Mouse (Mus musculus) liver, adult (tissue): ENCODE measurements around the gene Micall2.
A peak's percentile ranks its signal among the peaks of the same experiment; 100 is the strongest.

ENCODE experiments used
- GATA4 ChIP-seq: IDR thresholded peaks from 2 replicates; pipeline ENCODE4 v1.6.1; 2014; ENCODE audit warnings: mild to moderate bottlenecking, low read length; ENCODE audit not compliant: insufficient replicate concordance

Micall2 gene

DNA sequence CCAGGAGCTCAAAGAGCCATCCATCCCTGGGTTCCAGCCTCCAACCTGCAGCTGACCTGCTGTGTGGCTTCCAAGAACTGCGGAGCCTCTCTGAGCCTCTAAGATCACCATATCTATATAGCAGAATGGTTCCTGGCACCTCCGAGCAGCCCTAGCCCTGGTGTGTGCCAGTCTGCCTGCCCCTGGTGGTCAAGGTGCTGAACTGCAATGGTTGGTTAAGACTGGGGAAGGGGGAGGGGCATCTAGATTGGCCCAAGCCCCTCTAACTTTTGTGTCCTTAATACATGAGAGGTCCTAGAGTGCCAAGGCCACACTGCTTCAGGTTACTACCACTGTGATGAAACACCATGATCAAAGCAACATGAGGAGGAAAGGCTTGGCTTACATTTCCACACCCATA lies 33.2 kb downstream of the Micall2 start:
- no peak for TF ChIP-seq GATA4

DNA sequence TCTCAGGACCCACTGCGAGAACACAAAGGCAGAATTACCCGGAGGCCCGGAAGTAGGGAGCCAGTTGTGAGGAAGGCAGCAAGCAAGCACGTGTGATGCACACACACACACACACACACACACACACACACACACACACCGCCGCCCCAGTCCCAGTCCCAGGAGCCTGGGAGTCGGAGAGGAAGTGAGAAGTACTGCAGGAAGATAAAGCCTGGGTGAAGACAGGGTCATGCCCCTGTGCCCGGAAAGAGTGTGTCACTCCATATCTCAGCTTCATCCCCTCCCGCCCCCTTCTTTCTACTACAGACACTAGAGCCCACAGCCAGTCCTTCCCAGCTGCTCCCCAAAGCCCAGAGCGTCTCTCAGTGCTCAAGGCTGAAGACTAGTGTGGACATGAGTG lies 33.9 kb downstream of the Micall2 start:
- peak; percentile 95 for TF ChIP-seq GATA4

DNA sequence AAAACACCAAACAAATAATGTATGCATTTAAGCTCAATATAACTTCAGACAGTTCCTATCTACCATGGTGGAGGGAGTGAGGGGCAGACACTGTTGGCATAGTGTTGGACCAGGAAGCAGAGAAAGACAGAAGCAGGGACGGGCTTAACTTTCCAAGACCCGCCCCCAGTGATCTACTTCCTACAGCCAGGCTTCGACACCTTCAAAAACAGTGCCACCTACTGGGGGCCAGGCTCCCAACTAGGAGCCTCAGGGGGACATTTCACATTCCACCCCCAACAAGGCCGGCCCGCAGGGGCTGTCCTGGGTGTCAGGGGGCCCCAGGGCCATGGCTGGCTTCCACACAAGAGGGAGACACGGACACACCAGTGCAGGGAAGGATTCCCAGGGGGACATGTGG lies 39.2 kb downstream of the Micall2 start:
- TF ChIP-seq GATA4: no peak

DNA sequence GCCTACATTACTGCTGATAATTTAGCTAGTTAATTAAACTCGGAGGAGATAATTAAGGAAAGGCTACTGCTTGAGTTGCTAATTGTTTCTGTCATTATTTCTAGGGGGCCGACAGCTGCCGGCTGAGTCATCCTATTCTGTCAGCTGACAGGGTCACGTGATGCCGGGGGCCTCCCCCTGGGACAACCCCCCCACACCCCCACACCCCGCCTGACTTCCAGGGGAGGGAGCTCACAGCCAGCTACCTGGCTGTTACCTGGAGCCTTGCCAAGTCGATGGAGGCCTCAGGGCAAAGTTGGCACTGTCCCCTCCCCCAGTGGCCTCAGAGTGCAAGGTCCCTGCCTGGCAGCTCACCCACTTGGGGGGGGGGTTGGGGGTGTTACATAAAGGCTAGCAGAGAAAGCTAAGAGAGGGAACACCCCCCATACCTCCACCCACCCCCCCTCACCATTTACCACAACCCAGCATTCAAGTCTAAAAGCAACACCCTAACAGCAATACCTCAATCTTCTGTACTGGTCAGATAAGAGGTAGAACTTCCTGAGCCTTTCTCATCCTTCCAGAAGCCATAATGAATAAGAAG lies 41.1 kb downstream of the Micall2 start:
- TF ChIP-seq GATA4: no peak

DNA sequence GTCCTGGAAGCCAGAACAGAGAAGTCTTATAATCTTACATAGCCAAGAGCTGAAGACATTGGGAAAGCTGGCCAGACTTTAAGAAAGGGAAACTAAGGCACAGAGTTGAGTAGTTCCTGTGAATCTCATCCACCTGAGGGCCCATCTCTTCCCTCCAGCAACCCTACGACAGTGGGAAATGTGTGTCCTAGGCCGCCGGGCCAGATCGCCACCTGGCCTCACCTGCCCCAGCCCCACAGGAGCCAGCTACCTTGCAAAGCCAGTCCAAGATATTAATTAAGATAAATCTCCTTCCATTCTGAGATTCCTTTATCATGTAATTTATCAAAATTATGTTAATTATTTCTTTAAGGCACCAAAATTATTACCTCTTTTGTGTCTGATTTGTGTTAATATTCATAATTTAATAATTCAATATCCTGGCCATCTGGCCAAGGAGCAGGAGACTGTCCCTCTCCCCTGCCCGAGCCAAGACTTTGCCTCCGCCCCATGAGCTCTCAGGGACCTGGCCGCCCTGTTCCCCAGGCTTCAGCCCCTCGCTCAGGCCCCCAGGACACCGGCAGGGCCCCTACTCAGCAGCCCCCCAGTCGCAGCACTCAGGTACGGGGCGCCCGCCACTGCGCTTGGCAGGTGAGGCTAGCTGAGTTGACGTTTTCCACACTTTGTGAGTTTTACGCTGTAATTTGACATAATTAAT lies 41.7 kb downstream of the Micall2 start:
- TF ChIP-seq GATA4: no peak

DNA sequence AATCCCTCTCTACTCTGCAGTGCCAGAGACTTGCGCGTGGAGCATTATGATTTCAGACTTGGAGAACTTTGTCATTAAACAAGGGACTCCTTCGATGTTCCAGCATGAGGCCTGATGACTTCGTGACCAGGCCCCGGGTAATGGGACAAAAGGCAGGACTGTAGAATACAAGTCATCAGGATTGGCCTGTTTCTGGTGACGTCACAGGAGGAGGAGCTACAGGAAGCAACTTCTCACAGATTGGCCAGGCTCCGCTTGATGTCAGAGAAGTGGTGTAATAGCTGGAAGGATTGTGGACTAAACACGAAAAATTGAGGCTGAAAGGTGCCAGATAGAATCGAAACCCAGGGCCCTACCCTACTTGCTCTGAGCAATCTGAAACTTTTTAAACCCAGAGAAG lies 45.3 kb downstream of the Micall2 start:
- TF ChIP-seq GATA4: no peak

DNA sequence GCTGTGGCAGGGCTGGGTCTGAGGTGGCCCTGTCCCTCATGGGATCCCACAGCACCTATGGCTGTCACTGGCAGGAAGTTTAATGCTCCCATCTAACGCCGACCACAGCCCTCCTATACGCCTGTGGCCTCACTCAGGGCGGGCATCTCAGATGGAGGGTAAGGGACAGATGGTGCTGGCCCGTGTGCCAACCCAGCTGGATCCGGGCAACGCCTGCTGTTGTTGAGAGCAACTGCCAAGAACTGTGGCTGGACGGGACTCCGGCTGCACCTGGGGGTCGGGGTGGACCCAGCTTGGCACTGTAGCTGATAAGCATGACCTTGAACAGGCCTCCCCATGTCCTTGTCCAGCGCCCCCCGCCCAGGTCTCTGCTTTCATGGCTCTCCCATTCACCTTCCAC lies 47.8 kb downstream of the Micall2 start:
- no peak for TF ChIP-seq GATA4

DNA sequence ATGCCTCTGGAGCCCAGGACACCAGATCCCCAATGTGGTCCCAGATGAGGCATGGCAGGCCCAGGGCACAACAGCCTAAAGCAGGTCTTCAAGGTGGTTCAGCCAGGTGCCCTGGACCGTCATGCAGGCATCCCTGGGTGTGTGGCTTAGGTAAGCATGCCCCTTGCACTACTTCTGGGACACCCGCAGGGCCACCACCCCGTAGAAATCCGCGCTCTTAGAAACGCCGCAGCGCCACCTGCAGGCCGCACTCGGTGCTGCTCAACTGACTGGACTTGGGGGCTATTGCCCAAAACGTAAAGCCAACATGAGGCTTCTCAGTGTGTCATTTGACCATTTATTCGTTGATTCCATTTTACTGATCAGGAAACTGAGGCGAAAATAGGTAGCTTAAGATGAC lies 48.5 kb downstream of the Micall2 start:
- TF ChIP-seq GATA4: no peak

DNA sequence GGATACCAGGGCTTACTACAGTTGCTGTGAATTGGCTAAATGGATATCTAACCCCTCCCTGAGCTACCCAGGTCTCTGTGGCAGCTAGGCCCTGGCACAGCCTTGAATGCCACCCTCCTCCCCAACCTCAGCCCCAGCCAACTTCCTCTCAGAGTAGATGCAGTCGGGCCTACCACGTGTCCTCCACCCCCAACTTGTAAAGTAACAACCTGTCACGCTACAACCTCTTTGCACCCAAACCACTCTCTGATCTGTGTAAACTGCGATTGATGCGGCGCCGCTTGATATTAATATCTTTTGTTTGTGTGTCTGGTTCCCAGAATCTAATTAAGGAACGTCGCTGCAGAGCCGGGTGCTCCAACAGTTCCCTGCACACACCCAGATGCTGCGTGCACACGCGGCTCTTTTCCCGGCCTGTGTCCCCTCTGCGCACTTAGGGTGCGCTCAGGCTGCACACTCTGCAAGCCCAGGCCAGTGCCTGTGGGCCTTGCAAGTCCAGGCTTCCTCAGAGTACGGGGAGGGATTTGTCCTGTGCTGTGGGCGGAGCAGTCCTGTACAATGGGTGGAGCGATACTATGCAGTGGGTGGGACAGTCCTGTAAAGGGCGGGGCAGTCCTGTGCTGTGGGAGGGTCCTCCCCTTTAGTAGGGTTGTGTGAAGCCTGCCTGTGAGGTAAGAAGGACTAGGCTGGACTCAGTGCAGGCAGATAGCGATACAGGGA lies 49.4 kb downstream of the Micall2 start:
- TF ChIP-seq GATA4: no peak

DNA sequence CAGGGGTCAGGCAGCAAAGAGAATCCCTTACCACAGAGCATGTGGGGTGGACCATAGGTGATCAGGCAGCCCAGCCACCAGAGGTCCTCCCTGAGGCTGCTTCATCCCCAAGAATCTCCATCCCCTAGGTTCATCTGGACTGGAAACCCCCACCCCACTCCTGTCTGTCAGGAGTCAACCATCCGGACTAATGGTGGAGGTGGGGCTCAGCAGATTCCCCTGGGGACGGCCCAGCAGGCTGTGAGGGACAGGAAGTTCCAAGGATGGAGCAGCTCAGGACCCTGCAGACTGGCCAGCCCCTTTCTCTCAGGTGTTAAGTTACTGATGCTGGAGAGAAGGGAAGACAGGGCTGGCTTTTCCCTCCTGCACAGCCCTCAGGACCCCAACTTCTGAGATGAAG lies 52.9 kb downstream of the Micall2 start:
- TF ChIP-seq GATA4: no peak

DNA sequence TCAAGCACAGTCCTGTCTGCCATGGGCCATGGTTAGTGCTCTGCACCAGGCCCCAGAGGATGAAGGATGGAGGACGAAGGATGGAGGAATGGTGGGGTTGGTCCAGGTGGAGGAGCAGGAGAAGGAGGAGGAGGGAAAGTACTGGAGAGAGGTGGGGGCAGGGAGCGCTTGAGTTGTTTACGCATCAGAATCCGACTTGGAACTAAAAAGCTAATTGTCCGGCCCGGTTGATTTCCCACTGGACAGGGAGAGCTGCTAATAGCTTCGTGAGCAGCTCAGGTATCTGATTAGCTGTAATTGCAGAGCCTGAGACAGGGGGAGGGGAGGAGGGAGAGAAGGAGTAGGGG lies 53.5 kb downstream of the Micall2 start:
- no peak for TF ChIP-seq GATA4

DNA sequence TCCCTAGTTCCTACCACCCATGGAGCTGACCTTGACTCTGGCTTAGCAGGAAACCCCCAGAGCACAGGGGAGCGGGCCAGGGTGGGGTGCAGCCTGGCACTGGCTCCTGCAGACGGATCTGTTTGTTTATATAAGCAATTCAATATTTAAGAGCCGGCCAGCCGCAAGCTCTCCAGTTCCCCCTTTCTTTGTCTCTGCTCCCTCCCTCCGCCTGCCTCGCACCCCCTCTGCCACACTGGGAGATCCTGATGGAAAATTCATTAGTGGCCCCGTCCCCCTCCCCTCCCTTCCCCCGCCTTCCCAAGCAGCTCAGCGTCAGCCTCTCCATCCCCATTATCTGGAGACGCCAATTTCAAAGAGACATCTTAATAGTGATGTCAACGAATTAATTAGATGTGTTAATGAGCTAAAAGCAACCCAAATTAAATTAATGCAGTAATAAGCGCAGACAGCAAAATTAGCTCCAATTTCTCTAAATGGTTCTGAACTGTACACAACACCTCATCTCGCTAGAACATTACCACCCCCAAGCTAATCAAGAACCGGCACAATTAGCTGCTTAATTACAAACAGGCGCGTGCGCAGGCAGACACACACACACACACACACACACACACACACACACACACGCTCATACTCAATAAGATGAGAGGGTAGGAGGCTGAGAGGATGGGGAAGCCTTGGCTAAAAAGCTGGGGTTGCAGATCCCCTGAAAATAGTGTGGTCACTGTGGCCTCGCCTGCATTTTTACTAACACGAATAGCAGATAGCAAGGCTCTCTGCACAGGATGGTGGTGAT lies 54.1 kb downstream of the Micall2 start:
- no peak for TF ChIP-seq GATA4

DNA sequence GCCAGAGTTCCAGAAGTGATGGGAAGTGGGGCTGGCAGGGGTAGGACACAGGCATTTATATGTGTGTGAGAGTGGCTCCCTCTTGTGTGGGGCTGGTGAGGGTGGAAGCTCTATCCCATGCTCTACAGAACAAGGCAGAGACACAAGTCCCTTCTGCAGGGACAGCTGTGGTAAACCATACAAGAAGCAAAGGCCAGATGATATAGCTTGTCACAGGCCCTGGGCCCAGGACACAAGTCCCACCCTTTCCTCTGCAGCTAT lies 60.5 kb downstream of the Micall2 start:
- no peak for TF ChIP-seq GATA4

DNA sequence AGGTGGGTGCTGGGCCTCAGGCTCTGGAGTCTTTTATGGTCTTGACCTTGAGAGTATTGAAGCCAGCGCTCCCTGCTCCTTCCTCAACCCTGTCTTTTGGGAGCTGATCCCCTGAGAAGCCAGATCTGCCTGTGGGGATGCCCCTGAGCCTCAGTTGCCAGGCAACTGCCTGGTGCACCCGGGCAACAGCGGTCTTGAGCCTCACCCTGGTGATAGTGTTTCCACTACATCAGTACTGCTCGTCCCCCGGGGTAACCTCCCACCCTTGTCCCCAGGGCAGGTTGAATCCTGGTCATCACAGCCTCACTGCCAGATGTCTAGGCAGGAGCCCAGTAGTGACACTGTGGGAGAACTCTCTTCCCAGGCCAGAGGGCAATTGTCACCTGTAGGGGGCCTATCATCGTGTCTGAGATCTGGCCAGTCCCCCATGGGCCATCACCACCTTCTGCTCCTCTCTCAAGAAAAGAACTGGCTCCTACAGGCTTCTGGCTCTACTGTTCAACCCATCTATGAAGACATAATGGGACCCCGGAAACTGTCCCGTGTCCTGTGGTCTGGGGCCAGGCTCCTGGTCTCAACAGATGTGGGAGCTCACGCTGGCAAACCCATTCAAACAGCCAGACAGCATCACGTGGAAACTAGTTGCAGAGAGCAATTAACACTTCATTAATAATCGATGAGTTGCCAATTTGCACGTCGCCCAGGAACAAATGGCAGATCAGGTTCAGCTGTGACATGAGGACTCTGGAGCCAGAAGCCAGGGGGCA lies 61.0 kb downstream of the Micall2 start:
- TF ChIP-seq GATA4: no peak

DNA sequence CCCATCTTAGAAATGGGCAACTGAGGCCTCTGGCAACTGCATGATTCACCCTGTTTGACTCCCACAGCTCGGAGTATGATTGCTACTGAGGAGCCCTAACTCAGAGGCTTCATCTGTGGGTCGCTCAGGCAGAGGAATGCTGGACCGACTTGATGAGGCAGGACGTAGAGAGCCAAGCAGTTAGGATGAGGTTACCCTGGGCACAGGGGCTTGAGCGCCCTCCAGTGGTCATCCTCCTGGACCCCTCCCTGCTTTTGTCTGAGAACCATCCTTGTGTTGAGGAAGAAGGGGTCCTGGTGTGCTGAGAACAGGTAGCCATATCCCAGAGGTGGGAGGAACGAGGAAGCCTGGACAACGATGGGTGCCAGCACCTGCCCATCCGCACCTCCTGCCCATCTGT lies 66.8 kb downstream of the Micall2 start:
- no peak for TF ChIP-seq GATA4

DNA sequence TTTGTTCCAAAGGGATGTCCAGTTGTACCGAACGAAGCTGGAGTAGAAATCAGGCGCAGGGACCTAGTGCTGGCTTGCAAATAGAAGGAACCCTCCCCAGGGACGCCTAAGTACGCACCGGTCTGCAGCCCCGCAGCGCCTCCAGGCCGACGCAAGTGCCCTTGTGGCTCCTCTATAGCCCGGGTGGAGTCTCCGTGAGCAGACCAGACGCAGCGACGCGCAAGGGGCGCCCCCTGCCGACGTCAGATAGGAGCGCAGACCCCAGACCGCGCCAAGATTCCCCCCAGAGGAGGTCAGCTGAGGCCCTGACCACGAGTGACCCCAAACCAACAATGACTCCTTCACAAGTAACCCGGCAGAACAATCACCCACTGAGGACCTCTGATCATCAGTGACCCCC lies 67.6 kb downstream of the Micall2 start:
- no peak for TF ChIP-seq GATA4

DNA sequence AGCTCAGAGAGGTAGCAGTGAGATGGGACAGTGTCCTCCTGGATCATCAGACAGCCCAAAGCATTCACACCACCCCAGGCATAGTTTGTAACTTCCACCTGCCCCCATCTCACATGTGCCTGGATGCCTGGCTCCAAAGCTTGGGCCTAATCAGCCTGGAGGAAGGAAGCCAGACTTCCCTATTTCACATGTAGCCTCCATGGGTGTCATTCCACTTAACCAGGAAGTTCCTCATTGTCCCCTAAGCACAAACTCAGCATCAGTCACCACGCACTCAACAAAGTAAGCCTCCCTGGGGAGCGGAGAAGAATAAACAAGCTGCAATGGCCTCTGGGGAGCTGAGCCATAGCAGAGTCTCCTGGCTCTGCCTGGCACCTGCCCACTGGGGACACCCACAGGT lies 69.6 kb downstream of the Micall2 start:
- TF ChIP-seq GATA4: no peak
